Mouse (Mus musculus): ENCODE results near the gene Eef1g. TPM values are rescaled to one million over a fixed set of nuclear protein-coding genes. Genes with fewer than 3 reads are reported as not detected.
"Not testable (repeated sequence)": the region's sequence is repeated elsewhere in the genome, so short reads cannot be mapped to it uniquely, and the experiment has no call there.

Eef1g gene
- polyA plus RNA-seq, 1 experiment from 2014 or later = 293 TPM

DNA sequence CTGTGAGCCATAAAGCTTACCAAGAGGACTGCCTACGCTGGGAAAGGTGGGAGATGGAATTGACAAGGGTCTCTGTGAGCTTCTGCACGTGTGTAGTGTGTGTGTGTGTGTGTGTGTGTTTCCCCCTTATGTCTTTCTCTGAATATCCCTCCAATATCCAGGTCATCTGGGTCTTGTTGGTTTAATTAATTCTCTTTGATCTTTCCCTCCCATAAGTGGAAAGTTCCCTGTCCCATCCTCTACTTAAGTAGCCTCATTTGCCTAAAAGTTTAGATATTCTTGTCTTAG is 26.7 kb downstream of the Eef1g start:
- Histone ChIP-seq H3K27ac (ENCODE audit: low read length) (no peak overlapping the region), H3K4me3 (ENCODE audit: low read depth, low read length) (no peak overlapping the region), H3K9ac (ENCODE audit: low read depth, low read length) (no peak overlapping the region), H3K27me3 (ENCODE audit: control insufficient read depth, insufficient read depth, low read depth, low read length) (peaks cover 13% of the 10 kb centered on the region), H3K36me3 (ENCODE audit: control insufficient read depth, insufficient read depth, low read length) (no peaks in the 10 kb centered on the region), H3K9me3 (replicated peaks; ENCODE audit: control insufficient read depth, low read length, poor library complexity, severe bottlenecking) (no peaks in the 10 kb centered on the region), H3K4me2 (ENCODE audit: low read length) (no peak overlapping the region), H3K4me1 (ENCODE audit: control insufficient read depth, insufficient read depth, low read length) (peaks cover 16% of the 10 kb centered on the region)
- WGBS = 48% methylated on average over 2 of the region's 2 CpGs
- ATAC-seq = no peak

DNA sequence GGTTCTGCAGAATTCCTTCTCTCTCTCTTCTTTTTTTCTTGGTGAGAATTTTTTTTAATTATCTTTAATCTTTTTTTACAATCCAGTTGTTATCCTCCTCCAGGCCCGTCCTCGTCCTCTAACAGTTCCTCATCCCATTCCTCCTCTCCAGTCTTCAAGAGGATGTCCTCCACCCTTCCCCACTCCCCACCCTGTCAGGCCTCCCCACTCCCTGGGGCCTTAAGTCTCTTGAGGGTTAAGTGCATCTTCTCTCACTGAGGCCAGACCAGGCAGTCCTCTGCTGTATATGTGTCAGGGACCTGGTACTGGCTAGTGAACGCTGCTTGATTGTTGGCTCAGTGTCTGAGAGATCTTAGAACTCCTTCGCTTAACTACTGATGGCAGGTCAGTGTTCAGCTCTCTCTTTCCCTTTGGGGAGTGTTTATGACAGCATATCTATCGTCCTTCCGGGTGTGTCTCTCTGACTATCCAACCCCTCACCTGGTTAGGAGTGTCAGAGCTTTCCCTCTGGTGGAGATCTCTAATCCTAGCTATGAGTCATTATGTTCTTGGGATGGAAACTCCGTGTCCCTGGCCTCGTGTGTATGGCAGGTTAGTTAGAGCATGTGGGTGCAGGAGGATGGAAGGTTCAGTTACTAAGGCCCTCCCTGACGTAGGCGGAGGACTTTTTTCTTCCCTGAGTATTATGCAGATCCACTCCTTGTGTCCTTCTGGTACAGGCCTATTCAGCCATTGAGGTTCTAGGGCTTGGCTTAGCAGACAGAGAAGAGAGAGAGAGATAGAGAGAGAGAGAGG is 28.2 kb downstream of the Eef1g start:
- Histone ChIP-seq H3K9ac (ENCODE audit: low read depth, low read length) (no peak overlapping the region), H3K36me3 (ENCODE audit: control insufficient read depth, insufficient read depth, low read length) (no peaks in the 10 kb centered on the region), H3K4me1 (ENCODE audit: control insufficient read depth, insufficient read depth, low read length) (peaks cover 5% of the 10 kb centered on the region), H3K27ac (ENCODE audit: low read length) (no peak overlapping the region), H3K27me3 (ENCODE audit: control insufficient read depth, insufficient read depth, low read depth, low read length) (peaks cover under 1% of the 10 kb centered on the region; the same call in 1 of the 2 replicates), H3K4me2 (ENCODE audit: low read length) (no peak overlapping the region), H3K4me3 (ENCODE audit: low read depth, low read length) (no peak overlapping the region), H3K9me3 (replicated peaks; ENCODE audit: control insufficient read depth, low read length, poor library complexity, severe bottlenecking) (no peaks in the 10 kb centered on the region)
- WGBS = 82% methylated on average over 10 of the region's 10 CpGs
- no peak for ATAC-seq

DNA sequence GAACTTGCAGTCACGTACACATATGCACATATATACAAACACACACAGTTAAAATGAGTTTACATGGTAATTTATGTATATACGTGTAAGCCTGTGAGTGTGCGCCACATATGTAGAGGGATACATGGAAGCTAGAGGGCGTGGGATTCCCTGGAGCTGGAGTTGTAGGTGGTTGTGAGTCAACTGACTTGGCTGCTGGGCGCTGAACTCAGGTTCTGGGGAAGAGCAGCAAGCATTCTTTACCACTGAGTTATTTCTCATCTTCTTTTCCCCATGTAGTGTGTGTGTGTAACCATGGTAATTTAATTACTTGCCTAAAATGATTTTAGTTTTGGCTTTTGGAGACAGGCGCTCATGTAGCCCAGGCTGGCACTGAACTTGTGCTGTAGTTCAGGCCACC is 29.8 kb downstream of the Eef1g start:
- no peaks in the 10 kb centered on the region for H3K4me1 ChIP-seq (ENCODE audit: control insufficient read depth, insufficient read depth, low read length)
- no peak overlapping the region for H3K4me3 ChIP-seq (ENCODE audit: low read depth, low read length)
- no peak for ATAC-seq
- no peak overlapping the region for H3K27ac ChIP-seq (ENCODE audit: low read length)
- 92% methylated on average over 6 of the region's 6 CpGs for WGBS
- H3K9ac ChIP-seq (ENCODE audit: low read depth, low read length) = no peak overlapping the region
- no peaks in the 10 kb centered on the region for H3K36me3 ChIP-seq (ENCODE audit: control insufficient read depth, insufficient read depth, low read length)
- H3K4me2 ChIP-seq (ENCODE audit: low read length) = no peak overlapping the region
- no peaks in the 10 kb centered on the region for H3K27me3 ChIP-seq (ENCODE audit: control insufficient read depth, insufficient read depth, low read depth, low read length)
- H3K9me3 ChIP-seq (replicated peaks; ENCODE audit: control insufficient read depth, low read length, poor library complexity, severe bottlenecking) = no peaks in the 10 kb centered on the region

DNA sequence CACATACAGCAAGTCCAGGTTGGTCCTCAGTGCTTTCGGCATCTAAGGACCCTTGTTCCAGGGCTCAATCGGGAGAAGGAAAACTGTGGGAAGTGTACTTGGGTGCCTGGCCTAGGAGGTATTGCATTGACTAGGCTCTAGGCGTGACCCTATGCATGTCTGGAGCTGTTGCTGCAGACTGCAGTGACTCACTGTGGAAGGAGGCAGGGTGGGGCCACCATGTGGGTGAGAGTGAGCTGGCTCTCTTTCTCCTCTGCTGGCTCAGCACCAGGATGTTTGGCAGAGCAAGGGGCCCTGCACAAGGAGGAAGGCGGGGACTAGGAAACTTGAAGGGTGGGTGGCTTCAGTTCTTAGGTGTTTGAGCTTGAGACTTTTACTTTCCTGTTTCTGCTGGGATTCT is 30.7 kb downstream of the Eef1g start:
- no peak overlapping the region for H3K4me3 ChIP-seq (ENCODE audit: low read depth, low read length)
- 0 out of 2 replicates have a peak, but pooled peaks have one; percentile 36 for ATAC-seq
- WGBS = 71% methylated on average over 4 of the region's 4 CpGs

DNA sequence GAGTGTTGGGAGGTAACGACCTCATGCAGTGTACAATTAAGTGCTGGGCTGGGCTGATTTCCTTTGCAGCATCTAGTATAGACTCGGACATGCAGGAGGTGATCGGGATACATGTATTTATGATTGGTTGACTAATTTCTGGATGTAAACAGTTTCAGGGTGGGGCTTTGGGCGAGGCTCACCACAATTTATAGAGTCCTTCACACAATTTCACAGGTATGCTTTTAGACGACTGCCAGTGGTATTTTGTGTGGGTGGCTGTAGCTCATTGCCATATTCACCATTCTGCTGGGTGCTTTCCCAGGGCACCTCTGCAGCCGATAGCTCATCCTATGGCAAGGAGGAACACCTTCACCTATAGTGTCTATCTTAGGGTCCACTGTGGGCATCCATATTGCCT is 31.7 kb downstream of the Eef1g start:
- H3K4me2 ChIP-seq (ENCODE audit: low read length) = no peak overlapping the region
- no peak overlapping the region for H3K27ac ChIP-seq (ENCODE audit: low read length)
- no peaks in the 10 kb centered on the region for H3K4me1 ChIP-seq (ENCODE audit: control insufficient read depth, insufficient read depth, low read length)
- no peak overlapping the region for H3K4me3 ChIP-seq (ENCODE audit: low read depth, low read length)
- H3K9me3 ChIP-seq (replicated peaks; ENCODE audit: control insufficient read depth, low read length, poor library complexity, severe bottlenecking) = no peaks in the 10 kb centered on the region
- H3K27me3 ChIP-seq (ENCODE audit: control insufficient read depth, insufficient read depth, low read depth, low read length) = no peaks in the 10 kb centered on the region
- H3K36me3 ChIP-seq (ENCODE audit: control insufficient read depth, insufficient read depth, low read length) = peaks cover 3% of the 10 kb centered on the region; the same call in 1 of the 2 replicates
- no peak overlapping the region for H3K9ac ChIP-seq (ENCODE audit: low read depth, low read length)
- ATAC-seq = no peak
- WGBS = 91% methylated on average over 6 of the region's 6 CpGs

More for the DNA sequence above, 30.7 kb downstream of the Eef1g start:
- Histone ChIP-seq H3K9me3 (replicated peaks; ENCODE audit: control insufficient read depth, low read length, poor library complexity, severe bottlenecking) (no peaks in the 10 kb centered on the region), H3K4me2 (ENCODE audit: low read length) (no peak overlapping the region), H3K4me1 (ENCODE audit: control insufficient read depth, insufficient read depth, low read length) (no peaks in the 10 kb centered on the region), H3K9ac (ENCODE audit: low read depth, low read length) (no peak overlapping the region), H3K27ac (ENCODE audit: low read length) (no peak overlapping the region), H3K27me3 (ENCODE audit: control insufficient read depth, insufficient read depth, low read depth, low read length) (no peaks in the 10 kb centered on the region), H3K36me3 (ENCODE audit: control insufficient read depth, insufficient read depth, low read length) (peaks cover 3% of the 10 kb centered on the region; the same call in 1 of the 2 replicates)

DNA sequence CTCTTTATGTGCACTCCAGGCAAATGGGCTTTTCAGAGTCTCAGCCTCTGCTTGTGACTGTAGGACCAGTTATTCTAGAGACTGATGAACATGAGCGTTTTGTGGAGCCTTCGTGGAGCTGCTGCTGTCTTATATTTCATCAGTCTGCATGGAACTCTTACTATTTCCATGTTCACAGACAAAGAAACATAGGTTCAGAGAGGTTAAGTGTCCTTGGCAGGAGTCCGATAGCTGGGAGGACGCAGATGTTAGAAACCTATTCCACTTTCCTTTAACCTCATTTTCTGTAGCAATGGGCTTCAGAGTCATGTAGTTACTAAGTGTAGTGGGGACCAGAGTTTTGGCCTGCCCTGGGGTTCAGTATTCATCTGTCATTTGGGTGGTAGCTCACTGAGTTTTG is 32.4 kb downstream of the Eef1g start:
- WGBS = 89% methylated on average over 4 of the region's 4 CpGs

DNA sequence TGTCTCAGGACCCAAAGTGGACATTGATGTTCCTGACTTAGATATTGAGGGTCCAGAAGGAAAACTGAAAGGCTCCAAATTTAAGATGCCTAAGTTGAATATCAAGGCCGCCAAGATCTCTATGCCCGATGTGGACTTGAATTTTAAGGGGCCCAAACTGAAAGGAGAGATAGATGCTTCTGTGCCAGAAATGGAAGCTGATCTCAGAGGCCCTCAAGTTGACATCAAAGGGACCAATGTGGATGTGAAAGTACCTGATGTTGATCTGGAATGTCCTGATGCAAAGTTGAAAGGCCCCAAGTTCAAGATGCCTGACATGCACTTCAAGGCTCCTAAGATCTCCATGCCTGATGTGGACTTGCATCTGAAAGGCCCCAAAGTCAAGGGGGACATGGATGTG is 40.1 kb downstream of the Eef1g start:
- not testable (repeated sequence) for H3K36me3 ChIP-seq (ENCODE audit: control insufficient read depth, insufficient read depth, low read length); ATAC-seq; H3K4me1 ChIP-seq (ENCODE audit: control insufficient read depth, insufficient read depth, low read length); H3K4me2 ChIP-seq (ENCODE audit: low read length); H3K27ac ChIP-seq (ENCODE audit: low read length); H3K4me3 ChIP-seq (ENCODE audit: low read depth, low read length); H3K9me3 ChIP-seq (replicated peaks; ENCODE audit: control insufficient read depth, low read length, poor library complexity, severe bottlenecking); H3K27me3 ChIP-seq (ENCODE audit: control insufficient read depth, insufficient read depth, low read depth, low read length); H3K9ac ChIP-seq (ENCODE audit: low read depth, low read length)
- WGBS = 97% methylated on average over 2 of the region's 2 CpGs

More for the DNA sequence above, 32.4 kb downstream of the Eef1g start:
- Histone ChIP-seq H3K27me3 (ENCODE audit: control insufficient read depth, insufficient read depth, low read depth, low read length) (no peaks in the 10 kb centered on the region), H3K27ac (ENCODE audit: low read length) (no peak overlapping the region), H3K4me3 (ENCODE audit: low read depth, low read length) (no peak overlapping the region), H3K36me3 (ENCODE audit: control insufficient read depth, insufficient read depth, low read length) (peaks cover 3% of the 10 kb centered on the region; the same call in 1 of the 2 replicates), H3K4me2 (ENCODE audit: low read length) (no peak overlapping the region), H3K9ac (ENCODE audit: low read depth, low read length) (no peak overlapping the region), H3K9me3 (replicated peaks; ENCODE audit: control insufficient read depth, low read length, poor library complexity, severe bottlenecking) (no peaks in the 10 kb centered on the region), H3K4me1 (ENCODE audit: control insufficient read depth, insufficient read depth, low read length) (no peaks in the 10 kb centered on the region)
- ATAC-seq = no peak

DNA sequence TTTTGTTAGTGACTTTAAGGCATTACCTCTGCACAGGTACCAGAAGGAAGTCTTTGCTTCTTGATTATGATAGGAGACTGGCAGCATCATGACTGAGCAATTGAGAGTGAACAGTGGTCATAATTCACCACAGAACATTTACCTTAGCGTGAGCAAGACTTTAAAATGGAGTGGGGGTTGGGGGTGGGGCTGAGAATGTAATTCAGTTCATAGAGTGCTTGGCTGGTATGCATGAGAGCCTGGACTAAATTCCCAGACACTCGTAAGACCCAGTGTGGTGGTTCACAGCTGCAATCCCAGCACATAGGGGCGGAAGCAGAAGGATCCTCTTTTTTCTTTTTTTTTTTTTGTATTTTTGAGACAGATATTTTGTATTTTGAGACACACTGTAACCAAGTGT is 52.5 kb downstream of the Eef1g start:
- no peak overlapping the region for H3K9ac ChIP-seq (ENCODE audit: low read depth, low read length)
- no peak overlapping the region for H3K4me2 ChIP-seq (ENCODE audit: low read length)
- no peaks in the 10 kb centered on the region for H3K4me1 ChIP-seq (ENCODE audit: control insufficient read depth, insufficient read depth, low read length)
- no peak overlapping the region for H3K27ac ChIP-seq (ENCODE audit: low read length)
- no peaks in the 10 kb centered on the region for H3K9me3 ChIP-seq (replicated peaks; ENCODE audit: control insufficient read depth, low read length, poor library complexity, severe bottlenecking)
- no peak for ATAC-seq
- H3K4me3 ChIP-seq (ENCODE audit: low read depth, low read length) = no peak overlapping the region
- 92% methylated on average over 3 of the region's 3 CpGs for WGBS
- no peaks in the 10 kb centered on the region for H3K27me3 ChIP-seq (ENCODE audit: control insufficient read depth, insufficient read depth, low read depth, low read length)
- no peaks in the 10 kb centered on the region for H3K36me3 ChIP-seq (ENCODE audit: control insufficient read depth, insufficient read depth, low read length)

DNA sequence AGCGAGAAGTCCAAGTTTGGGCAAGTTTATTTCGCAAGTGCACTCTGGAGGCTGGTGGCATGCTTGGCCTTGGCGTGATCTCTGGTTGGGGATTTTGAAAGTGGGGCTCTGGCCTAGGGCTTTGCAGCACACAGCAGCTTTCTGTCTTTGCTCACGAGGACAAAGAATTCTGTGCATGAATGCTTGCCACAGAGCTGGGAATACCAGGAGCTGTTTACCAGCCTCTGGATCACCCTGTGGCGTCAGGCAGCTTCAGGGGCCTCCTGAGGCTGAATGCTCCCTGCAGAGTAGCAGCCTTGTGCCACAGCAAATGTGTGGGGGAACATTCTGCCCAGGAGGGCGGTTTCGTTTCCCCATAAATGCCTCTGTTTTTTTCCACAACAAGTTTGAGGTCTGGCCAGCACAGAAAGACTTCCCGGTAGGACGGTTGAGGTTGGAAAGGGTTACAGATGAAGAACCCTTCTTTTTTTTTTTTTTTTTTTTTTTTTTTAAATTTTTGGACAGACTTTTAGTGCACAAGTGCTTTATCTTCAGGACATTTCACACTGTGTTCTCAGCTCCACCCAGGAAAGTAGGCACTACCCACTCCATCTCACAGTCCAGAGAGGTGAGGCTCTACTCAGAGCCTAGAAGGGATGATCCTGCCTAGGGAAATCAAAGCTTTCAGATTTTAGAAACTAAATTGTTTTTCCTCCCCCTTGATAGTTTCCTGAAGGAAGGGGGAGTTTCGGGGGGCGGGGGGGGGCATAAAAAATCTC is 56.4 kb downstream of the Eef1g start:
- WGBS = 52% methylated on average over 11 of the region's 11 CpGs
- Histone ChIP-seq H3K9me3 (replicated peaks; ENCODE audit: control insufficient read depth, low read length, poor library complexity, severe bottlenecking) (no peaks in the 10 kb centered on the region), H3K36me3 (ENCODE audit: control insufficient read depth, insufficient read depth, low read length) (no peaks in the 10 kb centered on the region), H3K9ac (ENCODE audit: low read depth, low read length) (no peak overlapping the region), H3K27ac (ENCODE audit: low read length) (no peak overlapping the region), H3K4me1 (ENCODE audit: control insufficient read depth, insufficient read depth, low read length) (peaks cover 10% of the 10 kb centered on the region), H3K4me3 (ENCODE audit: low read depth, low read length) (no peak overlapping the region), H3K4me2 (ENCODE audit: low read length) (no peak overlapping the region), H3K27me3 (ENCODE audit: control insufficient read depth, insufficient read depth, low read depth, low read length) (no peaks in the 10 kb centered on the region)
- ATAC-seq = no peak
